Mouse (Mus musculus): Measurements from ENCODE around the gene Gmnn. TPM values are rescaled to one million over a fixed set of nuclear protein-coding genes. Genes with fewer than 3 reads are reported as not detected.

Gene Gmnn
- total RNA-seq, 2 experiments from 2014 or later, result 1.8 to 2.5 TPM

GRCm38 (mm10) chr13:24762254-24762653 lies 531 bp upstream of the Gmnn start:
- DNase-seq (ENCODE audit: extremely low spot score in 1 of 2, low spot score in 1 of 2), result no peak

- no peak for DNase-seq (ENCODE audit: extremely low spot score in 1 of 2, low spot score in 1 of 2)
Observed at GRCm38 (mm10) chr13:24761083-24761402, 680 bp downstream of the Gmnn start.

DNA sequence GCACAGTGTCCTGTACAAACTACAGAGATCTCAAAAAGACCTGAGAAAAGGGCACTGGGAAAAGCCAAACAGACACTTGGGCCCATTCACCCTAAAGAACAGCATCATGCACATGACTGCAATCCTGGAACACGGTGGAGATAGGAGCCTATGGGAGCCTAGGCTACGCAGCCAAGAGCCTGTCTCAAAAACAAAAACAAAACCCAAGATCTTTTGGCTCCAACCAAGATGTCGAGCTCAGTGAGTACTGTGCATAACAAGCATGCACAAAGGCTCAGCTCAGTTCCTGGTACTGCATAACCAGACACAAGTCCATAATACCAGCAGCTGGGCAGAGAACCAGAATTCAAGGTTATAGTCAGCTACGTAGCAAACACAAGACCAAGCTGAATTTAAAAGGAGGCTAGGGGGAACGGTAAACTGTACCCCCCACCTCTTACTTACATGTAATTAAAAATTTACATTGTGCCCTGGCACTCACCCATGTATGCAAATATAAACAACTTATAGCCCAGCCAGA lies 1.3 kb downstream of the Gmnn start:
- DNase-seq (ENCODE audit: extremely low spot score in 1 of 2, low spot score in 1 of 2), result no peak

GRCm38 (mm10) chr13:24759451-24759850 lies 2.3 kb downstream of the Gmnn start:
- DNase-seq (ENCODE audit: extremely low spot score in 1 of 2, low spot score in 1 of 2), result no peak

DNA sequence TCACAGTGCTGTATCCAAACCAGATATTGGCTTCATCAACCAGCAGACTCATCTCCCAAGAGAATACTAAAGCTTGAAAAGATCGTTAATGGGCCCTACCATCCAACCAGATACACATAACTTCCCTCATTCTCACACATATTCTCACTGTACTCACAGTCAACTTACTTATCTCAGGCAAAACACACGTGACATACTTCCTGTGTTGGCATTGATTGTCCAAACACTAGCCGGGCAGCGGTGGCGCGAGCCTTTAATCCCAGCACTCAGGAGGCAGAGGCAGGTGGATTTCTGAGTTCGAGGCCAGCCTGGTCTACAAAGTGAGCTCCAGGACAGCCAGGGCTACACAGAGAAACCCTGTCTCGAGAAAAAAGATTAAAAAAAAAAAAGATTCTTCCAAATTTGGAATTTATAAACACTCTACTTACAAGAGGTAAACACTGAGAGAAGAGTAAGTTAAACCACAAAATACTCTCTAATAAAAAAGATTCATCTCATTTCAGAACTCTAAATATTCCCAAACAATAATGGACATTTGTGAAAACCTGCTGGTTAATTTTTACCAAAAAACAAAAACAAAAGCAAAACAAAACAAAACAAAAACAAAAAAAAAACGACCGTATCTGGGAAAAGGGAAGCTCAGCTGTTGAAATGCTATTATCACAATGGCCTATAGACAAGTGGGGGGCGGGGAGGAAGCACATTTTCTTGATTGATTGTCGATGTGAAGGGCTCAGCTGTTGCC lies 3.7 kb downstream of the Gmnn start:
- DNase-seq (ENCODE audit: extremely low spot score in 1 of 2, low spot score in 1 of 2), result no peak

DNA sequence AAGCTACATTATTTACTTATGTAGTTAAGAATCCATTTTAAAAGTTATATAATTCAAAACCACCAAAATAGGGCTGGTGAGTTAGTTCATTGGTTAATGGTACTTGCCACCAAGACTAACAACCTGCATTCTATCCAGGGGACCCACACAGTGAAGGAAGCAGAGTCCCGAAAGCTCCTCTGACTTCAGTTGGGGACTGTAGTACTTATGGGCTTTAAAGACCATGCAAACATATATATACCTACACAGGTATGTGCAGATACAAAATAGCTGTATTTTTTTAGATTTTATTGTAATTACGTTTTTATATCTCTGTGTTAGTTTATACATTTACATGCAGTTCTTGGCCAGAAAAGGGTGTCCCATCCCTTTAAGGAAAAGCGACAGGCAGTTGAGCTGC lies 5.0 kb downstream of the Gmnn start:
- no peak for DNase-seq (ENCODE audit: extremely low spot score in 1 of 2, low spot score in 1 of 2)

DNA sequence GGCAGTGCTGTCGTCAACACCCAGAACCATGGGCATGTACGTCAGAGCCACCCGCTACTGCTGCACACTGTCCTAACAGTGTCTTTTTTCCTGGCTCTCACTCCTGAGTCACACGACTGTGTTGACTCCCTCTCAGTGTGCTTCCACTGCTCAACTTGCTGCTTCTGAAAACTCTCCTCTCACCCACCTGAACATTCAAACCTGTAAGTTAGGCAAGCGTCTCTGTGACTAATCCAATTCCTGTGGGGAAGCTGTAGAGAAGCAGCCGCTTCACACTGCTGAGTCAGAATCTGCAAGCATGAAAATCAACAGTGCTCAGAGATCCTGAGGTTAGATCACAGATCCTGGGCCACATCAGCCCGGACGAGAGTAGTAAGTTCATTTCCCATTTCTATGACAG lies 10.3 kb downstream of the Gmnn start:
- DNase-seq (ENCODE audit: extremely low spot score in 1 of 2, low spot score in 1 of 2), result no peak

DNA sequence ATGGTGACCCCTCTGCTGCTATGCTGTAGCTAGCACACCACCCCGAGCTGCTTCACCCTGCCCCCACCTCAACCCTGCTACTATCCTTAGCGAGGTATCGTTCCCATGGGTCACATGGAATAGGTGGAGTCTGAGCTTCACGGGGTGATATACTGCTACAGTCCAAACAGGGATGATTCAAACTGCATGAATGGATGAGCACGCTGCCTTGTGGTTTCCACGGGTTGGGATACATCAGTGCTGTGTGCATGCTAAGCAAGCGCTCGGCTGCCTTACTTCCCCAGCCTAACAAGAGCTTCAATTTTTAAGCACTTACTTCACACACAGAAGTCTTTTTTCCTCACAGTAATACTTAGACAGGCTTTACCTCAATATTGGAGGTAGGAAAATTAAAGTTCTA lies 10.9 kb downstream of the Gmnn start:
- no peak for DNase-seq (ENCODE audit: extremely low spot score in 1 of 2, low spot score in 1 of 2)

DNA sequence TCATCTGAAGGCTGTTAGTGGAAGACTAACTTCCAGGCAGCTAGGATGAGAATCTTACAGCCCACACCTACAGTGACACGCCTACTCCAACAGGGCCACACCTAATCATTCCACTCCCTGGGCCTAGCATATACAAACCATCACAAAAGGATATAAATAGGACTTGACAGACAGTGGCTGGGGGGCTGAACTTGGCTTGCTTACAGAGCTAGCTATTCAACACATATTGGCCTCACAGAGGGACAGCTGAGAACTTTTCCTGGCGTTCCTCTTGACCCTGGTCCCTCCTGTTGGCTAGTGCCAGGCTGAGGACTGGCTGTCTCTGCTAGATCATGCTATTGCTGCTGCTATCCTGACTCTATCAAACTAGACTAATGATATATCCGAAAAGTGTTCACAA lies 13.9 kb downstream of the Gmnn start:
- DNase-seq (ENCODE audit: extremely low spot score in 1 of 2, low spot score in 1 of 2), result no peak

DNA sequence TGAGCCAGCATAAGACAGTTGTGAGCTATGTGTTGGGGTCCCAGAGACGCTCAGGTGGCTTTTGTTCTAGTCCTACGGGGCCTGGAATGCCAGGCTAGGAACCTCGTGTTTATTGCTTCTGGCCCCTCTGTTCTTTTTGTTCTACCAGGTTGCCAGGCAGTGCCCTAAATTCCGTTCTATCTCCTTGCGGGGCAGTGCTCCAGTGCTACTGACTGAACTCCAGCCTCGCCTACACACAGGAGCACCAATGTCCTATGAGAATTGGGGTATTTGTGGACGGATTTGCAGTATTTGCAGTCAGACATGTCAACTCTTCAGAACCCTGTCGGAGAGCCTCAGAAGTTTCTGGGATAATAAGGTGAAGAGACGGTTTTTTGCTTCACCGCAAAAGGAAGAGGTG lies 20.7 kb downstream of the Gmnn start, which contains the start of gene Armh2:
TSS of gene Armh2 (plus strand) at position 205 of the 400 bp plus-strand sequence.
- DNase-seq (ENCODE audit: extremely low spot score in 1 of 2, low spot score in 1 of 2), result no peak

- no peak for DNase-seq (ENCODE audit: extremely low spot score in 1 of 2, low spot score in 1 of 2)
Observed at GRCm38 (mm10) chr13:24735608-24736131, 26.1 kb downstream of the Gmnn start.

DNA sequence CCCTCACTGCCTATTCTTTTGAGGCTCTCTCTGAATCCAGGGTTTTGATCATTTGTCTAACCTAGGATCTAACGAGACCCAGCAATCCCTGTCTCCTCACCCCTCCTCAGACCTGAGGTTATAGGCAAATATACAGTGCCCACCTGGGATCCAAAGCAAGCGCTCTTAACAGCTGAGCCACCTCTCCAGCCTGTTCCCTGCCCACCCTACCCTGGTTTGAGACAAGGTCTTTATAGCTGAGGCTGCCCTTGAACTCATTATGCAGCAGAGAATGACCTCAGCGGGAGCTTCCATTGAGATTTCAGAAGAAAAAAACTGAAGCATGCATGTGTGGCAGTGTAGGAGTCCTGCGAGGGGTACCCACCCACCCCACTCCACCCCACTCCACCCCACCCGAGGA lies 27.2 kb downstream of the Gmnn start:
- DNase-seq (ENCODE audit: extremely low spot score in 1 of 2, low spot score in 1 of 2), result no peak

- DNase-seq (ENCODE audit: extremely low spot score in 1 of 2, low spot score in 1 of 2), result no peak
Observed at GRCm38 (mm10) chr13:24729128-24729527, 32.6 kb downstream of the Gmnn start.

- no peak for DNase-seq (ENCODE audit: extremely low spot score in 1 of 2, low spot score in 1 of 2)
Observed at GRCm38 (mm10) chr13:24724395-24724759, 37.3 kb downstream of the Gmnn start.

DNA sequence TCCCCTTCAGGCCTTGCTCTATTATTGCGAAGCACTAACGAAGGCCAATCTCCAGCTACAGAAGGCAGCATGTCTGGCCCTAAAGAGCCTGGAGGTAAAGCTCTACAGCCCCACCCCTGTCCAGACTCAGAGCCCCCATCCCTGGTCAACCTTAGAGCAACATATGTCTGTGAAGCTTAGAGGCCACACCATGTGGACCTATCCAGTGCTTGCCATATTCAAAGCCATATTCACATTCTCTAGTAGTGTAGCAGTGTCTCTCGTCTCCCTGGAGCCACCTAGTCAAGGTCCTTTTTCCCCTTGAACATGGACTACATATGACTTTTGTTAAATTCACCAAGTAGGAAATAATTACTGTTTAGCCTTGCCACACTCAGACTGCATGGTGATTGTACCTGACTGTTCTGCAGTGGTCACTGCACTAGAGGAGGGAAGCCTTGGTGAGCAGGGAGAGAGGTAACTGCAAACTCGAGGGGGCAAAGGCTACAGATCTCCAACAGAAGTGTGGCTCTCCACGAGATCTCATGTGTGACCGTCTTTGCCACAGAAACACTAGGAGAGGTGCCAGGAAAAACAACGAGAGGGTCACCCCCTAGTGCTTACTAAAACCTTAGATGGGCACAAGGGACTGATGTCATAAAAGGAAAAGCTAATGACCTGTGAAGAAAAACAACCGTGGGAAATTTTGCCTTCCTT lies 37.9 kb downstream of the Gmnn start:
- DNase-seq (ENCODE audit: extremely low spot score in 1 of 2, low spot score in 1 of 2), result no peak

DNA sequence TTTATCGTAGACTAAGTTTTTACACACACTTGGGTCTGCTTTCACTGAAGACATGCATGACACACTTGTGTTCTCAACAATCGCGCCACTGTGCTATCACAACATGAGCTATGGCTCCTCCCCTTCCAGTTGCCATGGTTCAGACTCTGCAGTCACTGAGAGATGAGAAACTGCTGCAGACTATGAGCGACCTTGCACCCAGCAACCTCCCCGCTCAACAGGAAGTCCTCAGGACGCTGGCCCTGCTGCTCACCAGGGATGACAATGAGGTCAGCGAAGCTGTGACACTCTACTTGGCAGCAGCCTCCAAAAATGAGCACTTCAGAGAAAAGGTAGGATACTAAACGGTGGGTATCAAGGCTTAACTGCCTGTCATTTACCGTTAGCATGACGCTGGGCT lies 40.2 kb downstream of the Gmnn start:
- DNase-seq (ENCODE audit: extremely low spot score in 1 of 2, low spot score in 1 of 2), result no peak

GRCm38 (mm10) chr13:24717677-24718076 lies 44.0 kb downstream of the Gmnn start:
- DNase-seq (ENCODE audit: extremely low spot score in 1 of 2, low spot score in 1 of 2), result no peak

DNA sequence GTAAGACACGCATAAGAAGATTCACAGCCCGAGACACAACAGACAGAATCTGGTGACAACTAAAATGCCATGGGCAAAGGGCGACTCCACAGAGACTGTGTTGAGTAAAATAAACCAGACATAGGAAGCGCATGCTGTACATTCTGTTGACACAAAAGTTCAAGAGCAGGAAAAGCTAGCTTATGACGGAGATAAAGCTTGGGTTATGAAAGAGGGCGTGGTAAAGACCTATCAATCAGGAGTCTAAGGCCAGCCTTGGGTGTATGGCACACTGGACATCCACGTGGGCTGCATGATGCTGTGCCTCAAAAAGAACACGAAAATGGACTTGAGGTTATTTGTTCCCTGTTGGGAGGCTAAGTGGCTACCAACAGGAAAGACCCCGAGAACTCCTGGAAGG lies 45.3 kb downstream of the Gmnn start:
- no peak for DNase-seq (ENCODE audit: extremely low spot score in 1 of 2, low spot score in 1 of 2)

DNA sequence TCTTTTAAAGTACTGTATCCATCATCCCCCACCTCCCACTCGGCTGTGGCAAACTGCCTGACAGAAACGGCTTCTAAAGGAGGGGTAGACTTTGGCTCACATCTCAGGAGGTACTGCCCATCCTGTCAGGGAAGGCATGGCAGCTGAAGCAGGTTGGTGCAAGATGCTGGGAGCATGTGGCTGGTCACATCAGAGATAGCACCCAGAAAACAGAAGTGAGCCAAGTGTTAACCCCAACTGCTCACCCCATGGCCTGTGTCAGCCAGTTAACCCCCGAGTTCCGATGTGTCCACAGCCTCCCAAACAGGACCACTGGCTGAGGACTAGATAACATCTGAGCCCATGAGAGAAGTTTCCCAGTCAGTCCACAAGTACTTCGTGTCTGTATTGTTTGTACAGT lies 46.1 kb downstream of the Gmnn start:
- DNase-seq (ENCODE audit: extremely low spot score in 1 of 2, low spot score in 1 of 2), result no peak

GRCm38 (mm10) chr13:24714360-24714885 lies 47.3 kb downstream of the Gmnn start:
- DNase-seq (ENCODE audit: extremely low spot score in 1 of 2, low spot score in 1 of 2), result no peak

GRCm38 (mm10) chr13:24713434-24714000 lies 48.2 kb downstream of the Gmnn start:
- peak; percentile 83 to 97 for DNase-seq (ENCODE audit: extremely low spot score in 1 of 2, low spot score in 1 of 2)
